Mouse (Mus musculus) brain, embryonic 14.5 days (tissue): ENCODE data around the gene A230050P20Rik.

Experiments
- CTCF ChIP-seq: fragments of 200-500 bp; IDR thresholded peaks from 2 replicates; pipeline ENCODE4 v1.5.1; 2012; ENCODE audit warnings: inconsistent platforms, mild to moderate bottlenecking, moderate library complexity, borderline replicate concordance; ENCODE audit not compliant: insufficient read depth, insufficient read length; ENCODE audit errors: extremely low read depth
- POLR2A ChIP-seq: fragments of 200-500 bp; IDR thresholded peaks from 2 replicates; pipeline ENCODE4 v1.6.1; 2012; ENCODE audit warnings: mild to moderate bottlenecking, inconsistent platforms, borderline replicate concordance; ENCODE audit not compliant: poor library complexity, insufficient read depth, insufficient read length, severe bottlenecking; ENCODE audit errors: extremely low read depth

DNA sequence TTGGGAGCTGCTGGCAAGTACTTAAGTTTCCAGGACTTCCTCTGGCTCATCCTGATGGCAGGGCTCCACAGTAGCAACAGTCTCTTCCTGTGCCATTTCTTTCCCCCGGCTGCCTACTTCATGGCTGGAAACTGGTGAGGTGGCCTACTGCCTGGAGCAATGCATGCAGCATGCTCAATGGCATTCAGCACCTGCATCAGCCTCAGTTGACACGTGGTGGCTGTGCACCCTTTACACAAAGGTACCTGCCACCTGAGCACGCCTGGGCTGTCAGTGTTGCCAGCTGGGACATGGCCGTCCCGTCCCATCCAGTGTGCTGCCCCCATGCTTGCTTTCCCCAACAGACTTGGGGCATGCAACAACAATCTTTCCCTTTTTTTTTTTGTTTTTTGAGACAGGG is 24.6 kb downstream of the A230050P20Rik start:
- TF ChIP-seq POLR2A (no peak), CTCF (no peak)
